Mouse (Mus musculus): ENCODE results near the gene Ablim1.

The Ablim1 gene

DNA sequence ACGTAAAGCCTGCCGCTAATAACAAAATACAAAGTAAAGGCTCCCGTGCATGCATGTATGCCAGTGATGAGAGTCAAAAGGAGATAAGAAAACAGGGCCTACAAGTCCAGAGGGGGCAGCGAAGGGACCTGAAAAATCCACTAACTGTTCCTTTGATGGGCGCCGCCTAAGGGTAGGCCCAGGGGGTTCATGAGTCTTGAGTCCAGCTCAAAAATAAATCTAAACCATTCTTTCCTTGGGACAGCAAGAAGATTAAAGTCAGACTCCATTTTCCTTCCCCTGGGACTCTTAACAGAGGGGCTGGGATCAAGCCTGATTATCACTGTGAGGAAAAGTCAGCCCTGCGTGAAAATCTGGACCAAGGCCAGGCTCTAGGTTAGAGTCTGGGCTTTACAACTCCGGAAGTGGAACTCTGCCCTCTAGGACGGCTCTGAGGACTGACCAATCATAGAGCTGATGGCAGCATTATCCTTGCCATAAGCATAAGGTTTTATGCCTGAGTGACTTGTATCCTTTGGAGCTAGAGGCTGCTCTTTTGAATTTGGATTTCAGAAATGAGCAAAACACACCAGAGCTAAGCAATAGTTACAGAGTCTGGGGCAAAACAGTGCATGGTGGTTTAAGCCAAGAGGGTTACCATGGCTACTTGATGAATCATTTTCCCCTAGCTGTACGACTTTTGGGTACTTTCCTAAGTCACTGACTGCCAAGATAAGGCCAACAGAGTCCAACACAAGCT lies 235.7 kb downstream of the Ablim1 start:
- in situ Hi-C loops (cut with MboI, MseI), result no loop called here

DNA sequence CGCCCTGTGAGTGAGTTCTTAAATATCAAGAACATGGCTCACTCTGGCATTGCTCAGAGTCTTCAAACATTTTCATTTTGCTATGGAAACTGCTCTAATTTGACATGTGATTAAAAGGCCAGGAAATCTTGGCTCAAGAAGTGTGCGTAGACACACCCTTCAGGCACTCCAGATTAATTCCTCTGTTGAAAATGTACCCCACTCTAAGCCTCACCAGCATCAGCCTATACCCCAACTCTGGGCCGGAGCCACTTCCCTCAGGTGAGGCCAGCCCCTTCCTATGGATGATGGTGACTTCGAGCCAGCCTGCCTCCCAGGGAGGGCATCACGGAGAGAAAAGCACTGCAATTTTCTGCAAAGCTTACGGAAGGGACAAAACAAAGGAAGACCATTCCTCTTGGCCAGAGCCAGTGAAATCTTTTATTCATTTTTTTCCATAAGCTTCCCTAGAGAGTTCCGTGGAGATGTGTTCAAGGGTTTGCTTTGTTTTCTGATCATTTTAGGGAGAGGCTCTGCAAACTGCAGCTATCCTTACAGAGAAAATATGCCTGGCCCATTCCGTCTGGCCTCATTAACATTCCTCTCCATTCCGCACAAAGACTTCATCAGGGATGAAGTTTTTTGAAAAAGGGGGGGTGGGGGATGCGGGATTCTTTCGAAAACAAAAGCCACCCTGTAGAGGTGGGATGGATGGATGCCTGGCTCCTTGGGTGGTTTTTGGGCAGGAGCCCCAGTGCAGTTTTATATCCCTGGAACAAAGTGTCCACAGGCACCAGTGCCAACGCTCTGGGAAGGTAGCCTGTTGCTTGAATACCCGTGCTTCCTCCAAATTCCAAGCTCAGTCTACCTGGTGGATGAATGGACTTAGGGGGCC lies 236.7 kb downstream of the Ablim1 start:
- in situ Hi-C loops (cut with MboI, MseI), result no loop called here

GRCm38 (mm10) chr19:57073450-57073849 lies 241.3 kb downstream of the Ablim1 start:
- in situ Hi-C loops (cut with MboI, MseI), result no loop called here

DNA sequence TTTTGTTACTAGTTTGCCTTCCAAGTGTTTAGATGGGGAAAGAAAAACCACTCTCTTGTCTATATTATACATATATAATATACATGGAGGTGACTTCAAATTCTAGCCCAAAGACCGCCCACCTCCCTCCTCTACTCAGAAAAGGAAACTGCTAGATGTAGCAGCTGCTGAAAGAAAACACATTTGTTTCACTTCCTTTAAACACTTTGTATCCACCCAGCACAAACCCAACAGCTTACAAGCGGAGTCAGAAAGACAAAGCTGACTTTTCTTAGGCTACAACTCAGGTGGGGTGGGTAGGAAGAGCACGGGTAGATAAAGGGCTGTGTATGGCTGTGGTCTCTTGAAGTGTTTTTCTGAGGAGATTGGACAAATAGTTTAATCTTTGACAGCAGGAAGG lies 242.0 kb downstream of the Ablim1 start:
- in situ Hi-C loops (cut with MboI, MseI), result no loop called here

GRCm38 (mm10) chr19:57067108-57067613 lies 247.6 kb downstream of the Ablim1 start:
- in situ Hi-C loops (cut with MboI, MseI), result no loop called here

DNA sequence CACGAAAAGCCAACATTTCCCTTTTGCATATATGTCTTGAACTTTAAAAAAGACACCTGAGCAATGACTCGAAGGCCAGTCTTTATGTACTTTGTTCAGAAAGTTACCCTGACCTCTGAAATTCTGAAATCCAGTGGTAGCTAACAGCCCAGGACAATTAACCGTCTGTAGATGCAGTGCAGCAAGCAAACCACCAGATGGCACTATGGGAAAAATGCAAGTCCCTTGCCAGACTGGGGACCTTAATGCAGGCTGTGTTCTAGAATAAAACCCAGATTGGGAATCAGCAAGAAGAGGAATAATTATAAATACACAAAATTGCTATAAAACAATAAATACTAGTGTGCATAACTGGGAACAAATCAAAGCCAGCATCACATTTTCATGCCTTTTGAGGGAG lies 248.4 kb downstream of the Ablim1 start:
- in situ Hi-C loops (cut with MboI, MseI), result no loop called here

DNA sequence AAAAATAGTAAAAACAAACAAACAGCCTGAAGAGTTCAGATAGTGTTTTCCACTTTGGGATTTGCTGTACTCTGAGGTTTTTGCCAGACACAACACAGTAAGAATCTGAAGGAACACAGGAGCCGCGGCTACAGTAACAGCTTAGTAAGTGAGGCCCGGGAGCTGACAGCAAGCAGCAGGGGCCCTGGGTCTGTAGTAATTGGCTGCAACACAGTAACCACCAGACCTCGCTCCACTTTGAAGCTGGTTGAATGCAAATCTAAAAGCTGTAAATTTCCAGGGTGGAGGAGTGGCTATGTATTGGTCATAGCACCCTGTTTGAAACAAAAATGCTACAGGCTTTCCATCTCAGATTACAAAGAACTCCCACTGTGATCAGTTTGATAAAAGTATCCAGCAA lies 252.0 kb downstream of the Ablim1 start:
- in situ Hi-C loops (cut with MboI, MseI), result loop anchor here (5.0 kb wide), 1 partner anchor 75 kb away; no protein-coding TSS in a partner anchor

DNA sequence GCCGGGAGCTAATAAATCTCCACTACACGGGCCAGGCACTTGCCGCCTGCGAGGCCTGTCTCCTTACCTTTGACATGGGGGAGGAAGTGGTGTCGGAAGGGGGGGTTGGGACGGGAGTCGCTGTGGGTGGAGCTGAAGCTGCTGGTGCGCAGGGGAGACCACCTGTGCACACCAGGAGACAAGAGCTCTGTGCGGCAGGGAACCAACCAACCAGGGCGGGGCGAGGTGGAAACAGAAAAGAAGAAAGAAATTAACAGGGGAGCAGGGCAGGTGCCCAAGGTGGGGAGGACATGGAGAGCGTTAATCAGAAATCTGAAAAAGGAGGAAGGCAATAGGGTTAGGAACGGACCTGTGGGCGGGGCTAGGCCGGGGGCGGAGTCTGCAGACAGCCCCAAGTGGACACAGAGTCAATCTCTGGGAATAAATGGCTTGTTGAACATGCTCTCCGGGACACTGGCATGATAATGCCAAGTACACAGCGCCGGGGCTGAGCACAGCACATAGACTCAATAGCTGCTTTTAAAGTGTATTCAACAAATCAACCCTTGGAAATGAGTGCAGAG lies 255.6 kb downstream of the Ablim1 start:
- in situ Hi-C loops (cut with MboI, MseI), result loop anchor here (10.0 kb wide), 1 partner anchor 266 kb away; no protein-coding TSS in a partner anchor

GRCm38 (mm10) chr19:57057568-57057967 lies 257.2 kb downstream of the Ablim1 start:
- in situ Hi-C loops (cut with MboI, MseI), result loop anchor here (10.0 kb wide), 1 partner anchor 267 kb away; no protein-coding TSS in a partner anchor

GRCm38 (mm10) chr19:57055215-57056120 lies 259.3 kb downstream of the Ablim1 start:
- in situ Hi-C loops (cut with MboI, MseI), result loop anchor here (10.0 kb wide), 1 partner anchor 269 kb away; no protein-coding TSS in a partner anchor

DNA sequence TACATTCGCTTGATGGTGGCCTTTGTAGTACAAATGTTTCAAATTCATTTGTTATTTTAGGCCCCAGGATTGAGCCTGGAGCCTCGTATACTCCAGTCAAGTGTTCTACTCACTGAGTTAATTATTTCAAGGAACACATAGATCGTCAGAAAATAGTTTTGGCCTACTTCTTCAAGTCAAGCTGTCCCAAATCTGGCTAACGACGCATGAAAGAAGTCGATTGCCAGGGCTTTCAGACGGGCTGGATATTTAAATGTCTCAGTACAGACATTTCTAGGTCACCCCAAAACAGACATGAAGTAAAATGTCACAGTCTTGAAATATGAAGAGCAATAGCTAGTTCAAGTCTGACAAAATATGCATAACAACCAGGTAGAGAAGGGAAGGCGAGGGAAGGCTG lies 261.8 kb downstream of the Ablim1 start:
- in situ Hi-C loops (cut with MboI, MseI), result loop anchor here (10.0 kb wide), 1 partner anchor 272 kb away; no protein-coding TSS in a partner anchor

DNA sequence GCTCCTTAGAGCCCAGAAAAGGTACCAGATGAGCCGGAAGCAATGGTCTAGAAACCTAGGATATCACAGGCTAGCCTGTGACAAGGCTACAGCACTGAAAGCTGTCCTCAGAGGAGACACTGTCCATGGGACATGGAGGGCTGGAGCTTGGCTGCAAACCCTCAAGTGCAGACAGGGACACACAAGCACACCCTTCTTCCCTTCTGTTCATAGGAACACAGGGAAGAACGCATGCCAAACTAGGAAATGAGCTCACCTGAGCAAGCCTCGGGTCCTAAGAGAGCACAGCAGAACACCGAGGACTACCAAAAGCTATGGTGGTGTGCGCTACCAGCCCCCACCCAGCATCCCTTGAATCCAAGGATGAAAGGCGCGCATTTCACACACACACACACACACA lies 262.7 kb downstream of the Ablim1 start:
- in situ Hi-C loops (cut with MboI, MseI), result loop anchor here (10.0 kb wide), 1 partner anchor 273 kb away; no protein-coding TSS in a partner anchor

DNA sequence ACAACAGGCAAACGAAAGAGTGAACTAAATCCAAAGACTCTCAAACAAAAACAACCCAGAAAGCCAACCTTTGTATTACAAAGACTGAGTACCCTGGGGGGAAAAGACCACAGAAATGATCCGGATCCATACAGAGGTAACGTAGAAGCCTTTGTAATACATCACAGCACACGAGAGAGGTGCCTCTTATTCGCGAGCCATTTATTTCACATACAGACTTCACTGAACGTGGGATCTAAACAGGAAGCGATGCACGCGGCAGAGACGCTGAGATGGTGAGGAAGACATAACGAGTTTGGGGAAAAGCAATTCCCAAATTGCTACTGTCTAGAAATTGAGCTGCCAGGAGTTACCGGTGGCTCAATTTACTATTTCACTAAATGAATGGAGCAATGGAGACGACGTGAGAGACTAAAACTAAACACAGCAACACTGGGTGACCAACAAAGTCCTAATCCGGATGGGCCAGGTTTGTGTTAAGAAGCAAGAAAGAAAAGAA lies 265.1 kb downstream of the Ablim1 start:
- in situ Hi-C loops (cut with MboI, MseI), result loop anchor here (10.0 kb wide), 1 partner anchor 275 kb away; no protein-coding TSS in a partner anchor

GRCm38 (mm10) chr19:57047671-57048320 lies 266.9 kb downstream of the Ablim1 start:
- in situ Hi-C loops (cut with MboI, MseI), result no loop called here

- in situ Hi-C loops (cut with MboI, MseI), result loop anchor here (5.0 kb wide), 1 partner anchor 117 kb away; no protein-coding TSS in a partner anchor
Observed at GRCm38 (mm10) chr19:57039258-57039657, 275.5 kb downstream of the Ablim1 start.

DNA sequence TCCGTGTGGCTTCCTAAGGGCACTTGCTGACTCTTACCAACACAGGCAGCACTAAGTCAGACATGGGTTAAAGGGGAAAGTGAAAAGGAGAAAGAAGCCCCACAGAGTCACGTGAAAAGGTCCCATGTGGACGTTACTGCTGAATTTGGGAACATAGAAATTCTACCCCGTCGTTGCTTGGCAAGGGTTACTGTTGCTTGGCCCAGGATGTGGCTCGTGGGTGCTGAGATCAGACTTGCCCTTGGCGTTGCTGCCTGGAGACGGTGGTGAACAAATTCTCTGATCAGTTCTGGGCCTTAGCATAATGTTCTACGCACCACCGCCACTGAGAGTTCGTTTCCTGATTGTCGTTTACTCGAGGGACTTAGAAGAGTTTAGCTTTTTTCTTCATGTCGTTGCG lies 277.9 kb downstream of the Ablim1 start:
- in situ Hi-C loops (cut with MboI, MseI), result loop anchor here (5.0 kb wide), 1 partner anchor 115 kb away; no protein-coding TSS in a partner anchor

GRCm38 (mm10) chr19:57031582-57031981 lies 283.1 kb downstream of the Ablim1 start:
- in situ Hi-C loops (cut with MboI, MseI), result no loop called here

- in situ Hi-C loops (cut with MboI, MseI), result no loop called here
Observed at GRCm38 (mm10) chr19:57029461-57029860, 285.3 kb downstream of the Ablim1 start.

- in situ Hi-C loops (cut with MboI, MseI), result no loop called here
Observed at GRCm38 (mm10) chr19:57028327-57029179, 286.2 kb downstream of the Ablim1 start.

All from T-helper 1 cell (primary cell).